Mouse (Mus musculus): ENCODE results near the gene Rtn4rl2.

Rtn4rl2 gene

GRCm38 (mm10) chr2:84841905-84842304, 44.6 kb downstream of the Rtn4rl2 start:
- peak; percentile 94 for DNase-seq

GRCm38 (mm10) chr2:84840748-84841563, 45.6 kb downstream of the Rtn4rl2 start:
- peak; percentile 52 for DNase-seq

- peak; percentile 82 for DNase-seq
These were observed 46.3 kb downstream of the Rtn4rl2 start for GRCm38 (mm10) chr2:84840016-84840747.

GRCm38 (mm10) chr2:84838993-84839980, 47.2 kb downstream of the Rtn4rl2 start:
- DNase-seq: peak; percentile 91

- no peak for DNase-seq
These were observed 47.9 kb downstream of the Rtn4rl2 start, which contains the start of gene Slc43a1 for GRCm38 (mm10) chr2:84838593-84838949. Gene Slc43a1, plus strand, starts transcription at chr2:84838850.

GRCm38 (mm10) chr2:84837817-84838592, 48.5 kb downstream of the Rtn4rl2 start:
- no peak for DNase-seq

- DNase-seq: no peak
These were observed 49.4 kb downstream of the Rtn4rl2 start for GRCm38 (mm10) chr2:84837107-84837506.

GRCm38 (mm10) chr2:84831666-84832391, 54.7 kb downstream of the Rtn4rl2 start:
- DNase-seq: peak; percentile 83

- DNase-seq: peak; percentile 91
These were observed 59.1 kb downstream of the Rtn4rl2 start for GRCm38 (mm10) chr2:84827283-84827920.

- peak; percentile 90 for DNase-seq
These were observed 59.8 kb downstream of the Rtn4rl2 start, which contains the start of gene Timm10 for GRCm38 (mm10) chr2:84826488-84827282. Gene Timm10, plus strand, starts transcription at chr2:84826997.

GRCm38 (mm10) chr2:84823237-84823636, 63.3 kb downstream of the Rtn4rl2 start:
- no peak for DNase-seq

GRCm38 (mm10) chr2:84822552-84822951, 64.0 kb downstream of the Rtn4rl2 start, which contains the start of gene Smtnl1:
Gene Smtnl1, minus strand, starts transcription at chr2:84822652.
- no peak for DNase-seq
